Mouse (Mus musculus): Measurements from ENCODE around the gene Clasp1.
A peak's percentile ranks its signal among the peaks of the same experiment; 100 is the strongest.

Gene Clasp1

GRCm38 (mm10) chr1:118402966-118403365, 14.1 kb downstream of the Clasp1 start:
- DNase-seq (ENCODE audit: low read depth), result no peak

- DNase-seq (ENCODE audit: low read depth), result no peak
Measured at GRCm38 (mm10) chr1:118403440-118403839, 14.6 kb downstream of the Clasp1 start.

GRCm38 (mm10) chr1:118407586-118408250, 18.9 kb downstream of the Clasp1 start:
- no peak for DNase-seq (ENCODE audit: low read depth)

GRCm38 (mm10) chr1:118409249-118409648, 20.4 kb downstream of the Clasp1 start:
- no peak for DNase-seq (ENCODE audit: low read depth)

- DNase-seq (ENCODE audit: low read depth), result no peak
Measured at GRCm38 (mm10) chr1:118410824-118411223, 22.0 kb downstream of the Clasp1 start.

- DNase-seq (ENCODE audit: low read depth), result no peak
Measured at GRCm38 (mm10) chr1:118413169-118413568, 24.3 kb downstream of the Clasp1 start.

GRCm38 (mm10) chr1:118417047-118417730, 28.3 kb downstream of the Clasp1 start:
- no peak for DNase-seq (ENCODE audit: low read depth)

- no peak for DNase-seq (ENCODE audit: low read depth)
Measured at GRCm38 (mm10) chr1:118419399-118419798, 30.5 kb downstream of the Clasp1 start.

- no peak for DNase-seq (ENCODE audit: low read depth)
Measured at GRCm38 (mm10) chr1:118421149-118421548, 32.3 kb downstream of the Clasp1 start.

GRCm38 (mm10) chr1:118422812-118423211, 34.0 kb downstream of the Clasp1 start:
- no peak for DNase-seq (ENCODE audit: low read depth)

GRCm38 (mm10) chr1:118425982-118426381, 37.1 kb downstream of the Clasp1 start:
- no peak for DNase-seq (ENCODE audit: low read depth)

- no peak for DNase-seq (ENCODE audit: low read depth)
Measured at GRCm38 (mm10) chr1:118428354-118429084, 39.7 kb downstream of the Clasp1 start.

GRCm38 (mm10) chr1:118431548-118431947, 42.7 kb downstream of the Clasp1 start:
- DNase-seq (ENCODE audit: low read depth), result no peak

- DNase-seq (ENCODE audit: low read depth), result no peak
Measured at GRCm38 (mm10) chr1:118435001-118435473, 46.2 kb downstream of the Clasp1 start.

- DNase-seq (ENCODE audit: low read depth), result peak; percentile 89
Measured at GRCm38 (mm10) chr1:118437856-118438255, 49.0 kb downstream of the Clasp1 start.

- DNase-seq (ENCODE audit: low read depth), result peak; percentile 71
Measured at GRCm38 (mm10) chr1:118438332-118438731, 49.5 kb downstream of the Clasp1 start.

GRCm38 (mm10) chr1:118440547-118440946, 51.7 kb downstream of the Clasp1 start:
- no peak for DNase-seq (ENCODE audit: low read depth)

GRCm38 (mm10) chr1:118444420-118444819, 55.6 kb downstream of the Clasp1 start:
- DNase-seq (ENCODE audit: low read depth), result no peak

GRCm38 (mm10) chr1:118444988-118445387, 56.1 kb downstream of the Clasp1 start:
- DNase-seq (ENCODE audit: low read depth), result no peak

GRCm38 (mm10) chr1:118445441-118445840, 56.6 kb downstream of the Clasp1 start:
- no peak for DNase-seq (ENCODE audit: low read depth)

GRCm38 (mm10) chr1:118446006-118446405, 57.1 kb downstream of the Clasp1 start:
- DNase-seq (ENCODE audit: low read depth), result no peak

- DNase-seq (ENCODE audit: low read depth), result no peak
Measured at GRCm38 (mm10) chr1:118447131-118447530, 58.3 kb downstream of the Clasp1 start.

GRCm38 (mm10) chr1:118448214-118448613, 59.4 kb downstream of the Clasp1 start:
- DNase-seq (ENCODE audit: low read depth), result no peak
